Mouse (Mus musculus): ENCODE measurements at regions not wholly inside any gene's neighbourhood (a gene's known extent, or its start where the extent isn't known, plus 50 kb on each side); places are given as distances from the start of the nearest gene placed in this dataset.
A peak's percentile ranks its signal among the peaks of the same experiment; 100 is the strongest.

DNA sequence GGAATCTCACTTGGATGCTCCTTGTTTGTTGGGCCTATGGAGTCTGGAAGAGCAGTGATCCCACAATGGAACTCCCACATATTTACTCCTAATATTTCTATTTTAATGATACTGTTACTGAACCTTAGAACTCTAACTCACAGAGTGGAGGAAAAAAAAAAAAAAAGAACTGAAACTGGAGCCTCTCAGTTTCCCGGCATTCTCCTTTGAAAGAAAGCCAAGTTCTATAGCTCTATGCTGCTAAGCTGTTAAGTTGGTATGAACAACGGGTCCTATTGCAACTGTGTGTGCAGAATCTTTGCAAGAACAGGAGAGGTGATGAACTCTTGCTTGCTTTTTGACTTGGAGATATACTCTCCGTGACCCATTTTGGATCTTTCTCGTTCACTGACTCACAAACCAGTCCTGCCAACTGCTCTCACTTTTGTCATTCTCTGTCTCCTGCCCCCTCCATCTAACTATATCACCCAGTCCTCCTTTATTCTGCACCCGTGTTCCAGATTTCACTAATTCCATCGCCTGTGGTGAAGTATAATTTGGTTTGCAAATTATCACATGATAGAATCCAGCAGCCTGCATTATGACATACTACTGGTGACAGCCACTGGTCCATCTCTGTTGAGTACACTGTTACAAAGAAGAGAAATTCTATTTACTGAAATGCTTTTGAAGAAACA, 92.6 kb upstream of the Ctsc start:
- no peak for DNase-seq (ENCODE audit: low spot score in 2 of 2)

DNA sequence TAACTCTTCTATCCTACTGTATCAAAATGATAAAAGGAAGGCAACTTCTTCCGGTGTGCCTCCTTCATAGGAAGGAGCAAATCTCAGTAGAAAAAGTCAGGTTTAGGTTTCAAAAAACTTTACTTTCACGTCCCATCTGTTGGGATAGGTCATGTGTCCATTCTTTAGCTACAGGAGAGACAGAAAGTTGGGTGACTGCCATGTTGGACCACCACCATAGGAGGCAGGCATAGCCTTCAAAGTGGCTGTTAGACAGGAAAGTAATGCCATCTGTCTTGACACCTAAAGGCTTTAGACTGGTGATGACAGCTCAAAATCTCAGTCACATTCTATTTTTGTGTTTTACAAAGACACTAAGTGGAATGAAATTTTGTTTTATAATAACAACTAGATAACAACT, 90.3 kb upstream of the Ctsc start:
- no peak for DNase-seq (ENCODE audit: low spot score in 2 of 2)

DNA sequence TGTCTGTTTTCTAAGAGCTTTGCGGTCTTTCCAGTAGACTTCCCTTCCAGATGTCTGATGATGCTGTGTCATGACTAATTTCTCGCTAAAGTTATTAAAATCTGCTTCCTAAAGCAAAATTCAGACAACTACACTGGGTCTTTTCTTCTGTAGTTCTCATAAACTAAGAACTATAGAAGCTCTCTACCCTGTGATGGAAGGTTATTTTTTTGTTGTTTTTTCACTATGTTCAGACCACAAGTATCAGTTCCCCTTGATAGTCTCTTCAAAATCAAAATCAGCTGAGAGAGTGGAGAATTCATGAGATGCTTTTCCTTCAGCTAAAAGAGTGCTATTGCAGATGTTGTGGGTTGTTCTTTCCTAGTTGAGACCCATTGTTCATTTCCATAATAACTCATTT, 85.1 kb upstream of the Ctsc start:
- no peak for DNase-seq (ENCODE audit: low spot score in 2 of 2)

DNA sequence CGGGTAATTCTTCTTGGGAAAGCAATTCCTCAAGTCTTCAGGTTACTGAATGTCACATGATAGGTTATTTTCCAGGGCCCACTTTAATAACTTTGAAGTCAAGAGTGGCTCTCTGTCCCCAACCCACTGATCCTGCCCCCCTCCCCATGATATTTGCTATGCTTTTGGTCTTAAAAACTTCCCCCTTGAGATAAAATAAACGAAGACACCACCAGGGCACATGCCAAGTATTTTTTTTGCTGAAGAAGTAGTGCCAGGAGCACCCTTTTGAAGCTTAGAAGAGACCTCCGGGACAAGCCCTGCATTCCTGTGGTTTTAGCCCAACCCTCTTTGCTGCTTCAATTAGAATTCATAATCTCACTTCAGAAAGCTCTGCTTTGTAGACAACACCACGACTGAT, 78.8 kb upstream of the Ctsc start:
- no peak for DNase-seq (ENCODE audit: low spot score in 2 of 2)

DNA sequence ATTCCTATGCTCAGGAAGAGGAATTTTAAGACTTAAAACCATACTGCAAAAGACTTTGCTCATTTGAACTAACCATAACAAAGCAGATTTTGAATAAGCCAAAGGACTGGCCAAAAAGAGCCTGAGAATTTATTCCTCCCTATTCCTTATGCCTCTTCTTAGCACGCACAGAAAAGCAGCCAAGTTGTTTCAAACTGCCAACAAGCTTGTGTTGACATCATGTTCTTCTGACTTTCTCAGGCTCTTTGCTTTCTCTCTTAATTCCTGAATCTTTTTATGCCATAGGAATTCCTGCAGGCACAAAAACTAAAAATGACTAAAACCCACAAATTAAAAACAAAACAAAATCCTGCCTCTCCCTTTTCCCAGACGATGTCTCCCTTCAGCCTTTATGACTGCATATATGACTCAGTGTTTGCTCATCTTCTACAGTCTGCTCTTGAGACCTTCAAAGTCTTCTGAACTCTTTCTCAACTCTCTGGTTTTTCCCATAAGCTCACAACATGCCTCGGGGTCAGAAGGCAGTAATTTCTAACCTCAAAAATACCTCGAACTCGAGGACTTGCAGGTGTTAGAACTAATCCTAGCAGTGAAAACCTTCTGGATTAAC, 77.9 kb upstream of the Ctsc start:
- peak in 1 of 2 experiments; percentile 11 for DNase-seq (ENCODE audit: low spot score in 2 of 2)

DNA sequence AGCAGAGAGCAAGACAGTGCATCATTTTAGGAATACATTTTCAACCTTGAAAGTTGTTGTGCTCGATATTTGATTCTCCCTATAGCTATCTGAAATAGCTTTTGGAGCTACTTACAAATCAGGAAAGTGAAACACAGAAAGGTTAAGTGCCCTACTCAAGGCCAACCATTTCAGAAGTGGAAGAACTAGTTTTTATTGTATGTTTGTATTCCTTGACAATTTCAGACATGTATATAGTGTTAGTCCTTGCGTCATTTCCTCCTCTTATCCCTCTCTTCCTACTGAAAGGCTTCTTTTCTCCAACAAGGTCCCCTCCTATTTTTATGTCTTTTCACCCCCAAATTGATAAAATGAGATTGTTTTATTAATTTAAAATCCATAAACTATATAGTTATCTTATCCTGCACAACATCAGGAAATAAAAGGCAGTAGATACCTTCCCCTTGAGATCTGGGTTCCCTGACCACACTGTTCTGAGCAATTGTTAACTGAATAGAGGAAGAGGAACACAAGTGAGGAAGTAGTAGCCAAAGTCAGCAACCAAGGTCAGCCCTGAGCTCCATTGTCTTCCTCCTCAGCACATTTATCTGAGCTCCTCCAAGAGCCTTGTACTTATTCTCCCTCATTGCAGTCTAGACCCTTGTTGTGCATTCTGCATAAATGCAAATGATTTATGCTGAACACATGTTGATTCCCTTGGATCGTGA, 76.1 kb upstream of the Ctsc start:
- no peak for DNase-seq (ENCODE audit: low spot score in 2 of 2)

DNA sequence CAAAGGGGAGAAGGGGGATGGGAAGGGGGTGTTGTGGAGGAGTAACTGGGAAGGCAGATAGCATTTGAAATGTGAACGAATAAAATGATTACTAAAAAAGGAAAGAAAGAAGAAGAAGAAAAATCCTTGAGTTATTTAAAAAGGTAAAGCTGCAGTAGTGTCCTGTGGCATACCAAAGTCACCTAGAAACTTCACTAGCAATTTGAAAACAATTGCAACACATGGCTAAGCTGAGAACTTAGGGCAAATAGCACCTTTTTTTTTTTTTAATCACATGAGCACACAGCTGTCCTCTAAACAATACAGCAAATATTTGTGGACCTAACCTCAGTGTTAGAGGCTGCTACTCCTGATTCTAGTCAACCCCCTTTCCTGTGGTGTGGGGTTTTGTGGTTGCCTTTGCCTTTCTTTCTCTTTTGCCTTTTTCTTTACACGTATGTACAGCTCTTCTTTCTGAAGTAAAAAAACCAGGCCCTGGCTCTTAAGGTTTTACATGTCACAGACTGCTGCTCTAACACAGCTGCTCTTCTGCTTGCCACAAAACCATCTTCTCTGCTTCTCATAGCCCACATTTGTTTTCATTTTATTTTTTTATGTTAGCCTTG, 71.6 kb upstream of the Ctsc start:
- DNase-seq (ENCODE audit: low spot score in 2 of 2): no peak

DNA sequence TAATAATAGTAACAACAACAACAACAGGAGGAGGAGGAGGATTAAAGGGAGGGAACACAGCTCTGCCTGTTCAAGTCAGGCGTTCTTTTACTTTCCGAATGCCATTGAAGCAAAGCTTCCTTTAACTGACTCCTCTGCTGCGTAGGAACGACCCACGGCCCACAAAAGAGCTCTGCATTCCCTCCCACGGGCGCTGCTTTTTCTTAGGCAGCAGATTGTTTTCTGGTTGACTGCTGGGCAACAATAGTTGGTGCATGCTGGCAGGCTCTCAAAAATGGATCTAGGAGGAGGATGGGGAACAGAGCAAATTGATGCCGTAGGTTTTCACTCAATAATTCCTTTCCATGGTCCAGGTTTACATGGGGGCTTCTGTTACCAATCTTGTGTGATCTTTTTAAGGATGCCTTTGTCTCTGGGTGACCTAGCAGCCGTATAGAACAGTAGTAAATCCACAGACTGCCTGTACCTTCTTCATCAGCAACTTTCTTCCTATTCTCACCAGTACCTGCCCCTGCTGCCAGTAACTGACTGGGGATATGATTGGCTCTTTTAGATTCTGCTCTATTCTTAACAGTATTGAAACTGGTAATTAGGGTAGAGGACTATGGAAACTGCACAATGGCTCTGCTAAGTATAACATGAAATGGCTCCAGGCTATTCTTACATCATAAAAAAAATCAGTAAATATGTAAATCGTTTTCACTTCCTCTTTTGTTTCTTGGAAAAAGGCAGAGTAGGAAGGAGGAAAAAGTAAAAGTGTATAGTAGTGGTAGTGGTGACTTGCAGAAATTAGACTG, 70.8 kb upstream of the Ctsc start:
- DNase-seq (ENCODE audit: low spot score in 2 of 2): no peak

DNA sequence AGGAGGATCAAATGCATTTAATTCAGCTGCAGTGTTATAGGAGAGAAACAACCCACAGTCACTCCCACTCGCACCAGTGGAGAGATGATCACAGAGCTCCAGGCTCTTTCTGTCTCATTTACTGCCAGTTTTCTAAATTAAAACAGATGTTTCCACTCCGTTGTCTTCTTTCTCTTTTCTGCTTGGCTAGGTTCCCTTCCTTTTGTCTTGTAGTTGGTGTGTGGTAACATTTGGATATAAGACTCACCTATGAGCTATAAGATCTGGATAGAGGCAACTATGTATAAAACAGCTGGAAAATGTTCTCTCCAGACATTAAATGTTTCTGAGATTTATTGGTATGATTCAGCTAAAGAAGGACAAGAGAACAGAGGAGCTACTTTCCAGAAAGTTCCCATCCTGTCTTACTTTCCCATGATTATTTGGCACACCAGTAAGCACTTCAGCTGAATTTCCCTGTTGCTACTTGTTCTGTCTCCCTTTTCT, 63.1 kb upstream of the Ctsc start:
- no peak for DNase-seq (ENCODE audit: low spot score in 2 of 2)

DNA sequence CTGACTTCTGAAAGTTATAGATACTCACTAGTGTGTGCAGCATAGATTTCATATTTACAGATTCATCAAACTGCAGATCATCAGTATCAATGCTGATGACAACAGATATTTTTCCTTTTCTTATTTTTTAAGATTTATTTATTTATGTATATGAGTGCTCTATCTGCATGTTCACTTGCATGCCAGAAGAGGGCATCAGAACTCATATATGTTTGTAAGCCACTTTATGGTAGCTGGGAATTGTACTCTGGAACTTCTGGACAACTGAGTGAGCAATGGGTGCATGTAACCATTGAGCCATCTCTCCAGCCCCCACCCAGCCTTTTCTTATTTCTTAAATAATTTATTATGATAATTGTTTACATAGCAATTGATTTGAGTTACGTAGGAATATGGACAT, 62.5 kb upstream of the Ctsc start:
- DNase-seq (ENCODE audit: low spot score in 2 of 2): no peak

DNA sequence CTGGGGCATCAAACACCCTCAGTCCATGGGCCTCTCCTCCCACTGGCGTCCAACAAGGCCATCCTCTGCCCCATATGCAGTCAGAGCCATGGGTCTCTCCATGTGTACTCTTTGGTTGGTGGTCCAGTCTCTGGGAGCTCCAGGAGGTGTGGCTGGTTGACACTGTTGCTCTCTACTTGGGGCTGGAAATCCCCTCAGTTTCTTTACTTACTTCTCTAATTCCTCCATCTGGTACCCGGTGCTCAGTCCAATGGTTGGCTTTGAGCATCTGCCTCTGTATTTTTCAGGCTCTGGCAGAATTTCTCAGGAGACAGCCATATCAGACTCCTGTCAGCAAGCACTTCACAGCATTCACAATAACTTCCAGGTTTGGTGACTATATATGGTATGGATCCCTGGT, 55.7 kb upstream of the Ctsc start:
- DNase-seq (ENCODE audit: low spot score in 2 of 2): no peak

DNA sequence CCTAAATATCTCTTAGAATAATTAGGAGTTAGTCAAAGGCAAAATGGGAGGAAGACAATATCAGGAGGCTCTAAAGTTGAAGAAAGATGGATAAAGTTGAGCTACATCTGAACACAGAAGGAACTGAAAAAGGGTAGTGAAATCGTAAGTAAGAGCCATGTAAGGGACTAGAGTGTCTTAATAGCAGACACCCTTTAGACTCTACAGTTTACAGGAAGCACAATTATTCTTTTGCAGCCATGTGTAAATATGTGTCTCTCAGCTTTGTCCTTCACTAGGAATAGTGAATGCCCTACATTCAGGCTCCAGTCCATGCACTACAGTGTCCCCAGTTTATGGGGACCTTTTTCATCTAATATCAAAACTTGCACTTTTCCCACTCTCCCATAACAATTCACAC, 52.1 kb upstream of the Ctsc start:
- DNase-seq (ENCODE audit: low spot score in 2 of 2): no peak
